Mouse (Mus musculus): ENCODE measurements at regions not wholly inside any gene's neighbourhood (a gene's known extent, or its start where the extent isn't known, plus 50 kb on each side); places are given as distances from the start of the nearest gene placed in this dataset.

DNA sequence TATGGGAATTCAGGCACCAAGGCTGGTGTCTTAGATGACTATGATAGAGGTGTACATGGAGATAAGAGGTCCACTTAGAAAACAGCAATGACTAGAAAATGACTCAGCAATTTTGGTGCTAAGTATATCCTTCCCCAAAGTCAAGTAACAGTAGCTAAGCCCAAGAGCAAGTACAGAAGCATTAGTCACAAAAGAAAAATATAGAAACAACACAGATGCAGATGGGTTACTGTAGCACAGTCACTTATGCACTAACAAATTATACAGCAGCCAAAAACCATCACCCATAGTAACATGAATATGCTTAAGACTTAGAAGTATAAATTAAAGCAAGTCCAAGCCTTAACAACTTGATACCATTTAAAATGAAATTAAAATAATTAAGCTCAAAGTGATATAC lies 378.5 kb upstream of the Meis2 start:
- Histone ChIP-seq H3K4me1 (replicated peaks; ENCODE audit: control insufficient read depth, insufficient read depth, low read length) (no peaks in the 10 kb centered on the region), H3K27ac (ENCODE audit: low read depth, low read length) (no peak overlapping the region), H3K4me3 (ENCODE audit: low read depth, low read length) (no peak overlapping the region), H3K9me3 (ENCODE audit: control insufficient read depth, low read length) (no peaks in the 10 kb centered on the region), H3K27me3 (ENCODE audit: control insufficient read depth, insufficient read depth, low read length) (no peaks in the 10 kb centered on the region), H3K4me2 (replicated peaks; ENCODE audit: low read depth, low read length) (no peak overlapping the region), H3K36me3 (ENCODE audit: control insufficient read depth, insufficient read depth, low read length) (no peaks in the 10 kb centered on the region), H3K9ac (ENCODE audit: low read depth, low read length) (no peak overlapping the region)
- no peak for ATAC-seq (ENCODE audit: low FRiP score)
- DNase-seq (ENCODE audit: low spot score): no peak

DNA sequence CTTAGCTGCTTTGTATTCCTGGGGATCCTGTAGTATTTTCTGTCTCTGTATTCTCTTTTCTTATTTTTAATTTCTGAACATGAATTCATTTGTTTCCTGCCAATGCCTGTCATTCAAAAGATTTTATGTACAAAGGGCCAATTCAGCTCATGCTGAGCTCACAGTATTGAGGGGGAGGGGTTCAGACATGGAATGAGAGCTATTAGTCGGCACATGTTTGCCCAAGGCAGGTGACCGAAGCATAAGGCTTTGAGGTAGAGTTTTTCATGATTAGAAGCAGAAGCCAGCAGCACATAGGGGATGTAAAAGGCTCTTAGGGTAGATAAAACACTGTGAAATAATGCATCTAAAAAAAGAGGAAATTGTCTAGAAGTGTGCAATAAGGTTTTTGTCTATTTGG lies 374.6 kb upstream of the Meis2 start:
- ATAC-seq (ENCODE audit: low FRiP score): no peak
- Histone ChIP-seq H3K36me3 (ENCODE audit: control insufficient read depth, insufficient read depth, low read length) (no peaks in the 10 kb centered on the region), H3K4me1 (replicated peaks; ENCODE audit: control insufficient read depth, insufficient read depth, low read length) (no peaks in the 10 kb centered on the region), H3K27ac (ENCODE audit: low read depth, low read length) (no peak overlapping the region), H3K4me3 (ENCODE audit: low read depth, low read length) (no peak overlapping the region), H3K9ac (ENCODE audit: low read depth, low read length) (no peak overlapping the region), H3K9me3 (ENCODE audit: control insufficient read depth, low read length) (no peaks in the 10 kb centered on the region), H3K4me2 (replicated peaks; ENCODE audit: low read depth, low read length) (no peak overlapping the region), H3K27me3 (ENCODE audit: control insufficient read depth, insufficient read depth, low read length) (no peaks in the 10 kb centered on the region)
- DNase-seq (ENCODE audit: low spot score): no peak
- WGBS: 49% methylated on average over 2 of the region's 2 CpGs

DNA sequence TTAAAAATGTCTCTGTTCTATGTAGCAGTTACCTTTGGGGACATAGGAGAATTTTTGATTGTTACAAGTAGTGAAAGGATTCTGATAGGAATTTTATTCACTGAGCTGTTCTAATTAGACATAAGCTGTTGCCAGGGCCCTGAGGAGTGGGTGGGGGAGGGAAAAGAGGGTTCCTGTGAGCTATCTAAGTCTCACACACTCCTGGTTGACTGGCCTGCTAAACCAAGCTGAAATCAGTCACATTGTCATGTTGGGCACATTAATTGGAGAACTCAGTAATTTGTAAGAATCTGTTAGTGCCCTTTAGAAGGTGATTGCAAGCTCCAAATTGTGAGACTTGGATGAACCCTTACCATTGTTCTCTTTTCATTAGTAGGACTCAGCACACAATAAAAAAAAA lies 367.8 kb upstream of the Meis2 start:
- no peak for DNase-seq (ENCODE audit: low spot score)
- Histone ChIP-seq H3K9ac (ENCODE audit: low read depth, low read length) (no peak overlapping the region), H3K4me2 (replicated peaks; ENCODE audit: low read depth, low read length) (no peak overlapping the region), H3K27ac (ENCODE audit: low read depth, low read length) (no peak overlapping the region), H3K9me3 (ENCODE audit: control insufficient read depth, low read length) (no peaks in the 10 kb centered on the region), H3K4me3 (ENCODE audit: low read depth, low read length) (no peak overlapping the region), H3K27me3 (ENCODE audit: control insufficient read depth, insufficient read depth, low read length) (no peaks in the 10 kb centered on the region), H3K36me3 (ENCODE audit: control insufficient read depth, insufficient read depth, low read length) (no peaks in the 10 kb centered on the region), H3K4me1 (replicated peaks; ENCODE audit: control insufficient read depth, insufficient read depth, low read length) (no peaks in the 10 kb centered on the region)
- ATAC-seq (ENCODE audit: low FRiP score): no peak

DNA sequence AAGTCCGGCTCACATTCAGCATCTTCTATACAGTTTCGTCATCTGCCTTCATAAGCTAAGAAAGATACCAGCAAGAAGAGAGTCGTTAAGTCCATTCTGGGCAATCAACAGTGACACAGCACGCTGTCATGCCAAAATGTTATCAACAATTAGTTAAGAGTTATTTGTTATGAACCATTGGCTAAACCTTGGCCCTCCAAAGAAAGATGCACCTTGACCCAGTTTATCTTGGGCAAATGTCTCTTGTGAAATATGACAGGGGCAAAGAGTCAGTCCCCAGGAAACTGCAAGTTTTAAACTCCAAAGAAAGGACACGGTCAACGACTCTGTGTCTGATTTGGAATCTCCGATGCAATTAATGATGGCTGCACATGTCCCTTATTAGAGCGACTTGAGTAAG lies 358.5 kb upstream of the Meis2 start:
- Histone ChIP-seq H3K36me3 (ENCODE audit: control insufficient read depth, insufficient read depth, low read length) (no peaks in the 10 kb centered on the region), H3K4me2 (replicated peaks; ENCODE audit: low read depth, low read length) (no peak overlapping the region), H3K9ac (ENCODE audit: low read depth, low read length) (no peak overlapping the region), H3K4me3 (ENCODE audit: low read depth, low read length) (no peak overlapping the region), H3K4me1 (replicated peaks; ENCODE audit: control insufficient read depth, insufficient read depth, low read length) (no peaks in the 10 kb centered on the region), H3K9me3 (ENCODE audit: control insufficient read depth, low read length) (no peaks in the 10 kb centered on the region), H3K27me3 (ENCODE audit: control insufficient read depth, insufficient read depth, low read length) (no peaks in the 10 kb centered on the region), H3K27ac (ENCODE audit: low read depth, low read length) (no peak overlapping the region)
- ATAC-seq (ENCODE audit: low FRiP score): no peak
- DNase-seq (ENCODE audit: low spot score): no peak
- WGBS: 96% methylated on average over 8 of the region's 8 CpGs

DNA sequence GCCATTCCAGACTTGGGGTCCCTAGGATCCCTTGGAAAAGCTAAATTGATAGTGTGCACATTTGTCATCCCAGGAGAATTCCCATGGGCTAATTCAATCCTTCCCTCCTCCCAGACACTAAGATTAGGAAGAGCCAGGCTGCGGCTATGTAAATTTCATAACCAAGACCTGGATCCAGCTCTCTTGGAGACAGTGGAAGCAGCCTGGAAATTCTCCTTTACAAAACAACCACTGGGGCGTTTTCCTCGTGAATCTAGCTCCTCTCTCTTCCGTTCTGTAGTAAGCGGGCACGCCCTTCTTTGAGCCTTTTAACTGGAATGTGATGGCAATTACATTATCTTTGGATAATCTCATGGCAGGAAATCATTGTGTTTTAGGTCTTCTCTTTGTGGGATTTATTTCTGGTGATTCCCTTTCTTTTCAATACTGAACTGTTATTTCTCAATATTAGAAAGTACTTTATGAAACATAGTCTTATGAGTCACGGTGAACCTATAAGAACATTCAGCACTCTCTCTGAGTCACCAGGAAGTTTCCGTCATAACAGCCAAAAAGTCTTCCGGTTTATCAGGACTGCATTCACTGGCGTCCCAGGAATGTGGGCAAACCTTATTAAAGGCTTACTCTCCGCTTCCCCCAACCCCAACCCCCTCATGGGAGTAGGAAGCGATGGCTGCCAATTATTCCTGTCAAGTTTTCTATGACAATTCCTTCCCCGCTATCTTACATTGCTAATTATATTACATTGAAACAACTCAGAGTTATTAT lies 352.0 kb upstream of the Meis2 start:
- Histone ChIP-seq H3K4me1 (replicated peaks; ENCODE audit: control insufficient read depth, insufficient read depth, low read length) (no peaks in the 10 kb centered on the region), H3K9ac (ENCODE audit: low read depth, low read length) (no peak overlapping the region), H3K36me3 (ENCODE audit: control insufficient read depth, insufficient read depth, low read length) (no peaks in the 10 kb centered on the region), H3K4me3 (ENCODE audit: low read depth, low read length) (no peak overlapping the region), H3K27ac (ENCODE audit: low read depth, low read length) (no peak overlapping the region), H3K27me3 (ENCODE audit: control insufficient read depth, insufficient read depth, low read length) (no peaks in the 10 kb centered on the region), H3K4me2 (replicated peaks; ENCODE audit: low read depth, low read length) (no peak overlapping the region), H3K9me3 (ENCODE audit: control insufficient read depth, low read length) (no peaks in the 10 kb centered on the region)
- WGBS: 79% methylated on average over 13 of the region's 13 CpGs
- DNase-seq (ENCODE audit: low spot score): no peak
- ATAC-seq (ENCODE audit: low FRiP score): no peak

DNA sequence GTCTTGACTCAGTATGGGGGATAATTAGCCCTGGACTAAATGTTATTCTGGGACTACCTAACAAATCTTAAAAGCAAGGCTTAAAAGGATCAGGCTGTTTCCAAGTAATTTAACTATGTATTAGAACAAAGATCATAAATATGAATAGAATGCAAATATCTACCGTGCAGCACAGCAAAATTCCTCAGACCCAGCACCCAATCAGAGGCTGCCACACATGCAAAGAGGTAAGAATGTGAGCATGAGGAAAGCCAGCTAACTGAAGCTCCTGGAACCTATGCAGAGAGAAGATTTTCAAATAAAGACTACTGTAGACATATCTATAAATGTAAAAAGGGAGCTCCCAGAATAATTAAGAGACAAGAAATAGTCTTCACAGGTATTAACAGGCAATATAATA lies 350.1 kb upstream of the Meis2 start:
- no peak overlapping the region for H3K27ac ChIP-seq (ENCODE audit: low read depth, low read length)
- no peaks in the 10 kb centered on the region for H3K27me3 ChIP-seq (ENCODE audit: control insufficient read depth, insufficient read depth, low read length)
- H3K9ac ChIP-seq (ENCODE audit: low read depth, low read length): no peak overlapping the region
- no peak overlapping the region for H3K4me2 ChIP-seq (replicated peaks; ENCODE audit: low read depth, low read length)
- no peak for ATAC-seq (ENCODE audit: low FRiP score)
- no peak overlapping the region for H3K4me3 ChIP-seq (ENCODE audit: low read depth, low read length)
- DNase-seq (ENCODE audit: low spot score): no peak
- no peaks in the 10 kb centered on the region for H3K9me3 ChIP-seq (ENCODE audit: control insufficient read depth, low read length)
- H3K4me1 ChIP-seq (replicated peaks; ENCODE audit: control insufficient read depth, insufficient read depth, low read length): no peaks in the 10 kb centered on the region
- no peaks in the 10 kb centered on the region for H3K36me3 ChIP-seq (ENCODE audit: control insufficient read depth, insufficient read depth, low read length)
- WGBS: 82% methylated on average over 1 of the region's 1 CpGs

DNA sequence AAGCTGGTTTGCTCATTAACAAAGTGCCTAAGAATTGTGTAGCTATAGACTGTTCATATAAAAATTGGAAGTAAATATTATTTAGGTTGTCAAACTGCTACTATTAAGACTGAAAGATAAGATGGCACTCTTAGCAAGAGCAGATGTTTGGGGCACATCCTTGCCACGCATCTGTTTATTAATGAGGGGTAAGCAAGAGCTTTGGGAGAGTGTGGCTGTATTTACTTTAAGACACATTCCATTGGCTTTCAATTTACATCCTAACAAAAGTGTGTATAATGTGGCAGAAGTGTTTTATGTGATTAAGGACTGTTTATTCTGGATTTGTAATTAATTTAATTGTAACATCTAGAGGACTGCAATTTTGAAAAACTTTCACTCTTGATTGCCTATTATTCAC lies 336.5 kb upstream of the Meis2 start:
- H3K4me3 ChIP-seq (ENCODE audit: low read depth, low read length): no peak overlapping the region
- WGBS: 83% methylated on average over 1 of the region's 1 CpGs
- ATAC-seq (ENCODE audit: low FRiP score): no peak
- H3K27ac ChIP-seq (ENCODE audit: low read depth, low read length): no peak overlapping the region
- DNase-seq (ENCODE audit: low spot score): no peak
- H3K9ac ChIP-seq (ENCODE audit: low read depth, low read length): no peak overlapping the region
- H3K36me3 ChIP-seq (ENCODE audit: control insufficient read depth, insufficient read depth, low read length): no peaks in the 10 kb centered on the region
- H3K27me3 ChIP-seq (ENCODE audit: control insufficient read depth, insufficient read depth, low read length): no peaks in the 10 kb centered on the region
- H3K4me1 ChIP-seq (replicated peaks; ENCODE audit: control insufficient read depth, insufficient read depth, low read length): no peaks in the 10 kb centered on the region
- H3K4me2 ChIP-seq (replicated peaks; ENCODE audit: low read depth, low read length): no peak overlapping the region
- no peaks in the 10 kb centered on the region for H3K9me3 ChIP-seq (ENCODE audit: control insufficient read depth, low read length)

DNA sequence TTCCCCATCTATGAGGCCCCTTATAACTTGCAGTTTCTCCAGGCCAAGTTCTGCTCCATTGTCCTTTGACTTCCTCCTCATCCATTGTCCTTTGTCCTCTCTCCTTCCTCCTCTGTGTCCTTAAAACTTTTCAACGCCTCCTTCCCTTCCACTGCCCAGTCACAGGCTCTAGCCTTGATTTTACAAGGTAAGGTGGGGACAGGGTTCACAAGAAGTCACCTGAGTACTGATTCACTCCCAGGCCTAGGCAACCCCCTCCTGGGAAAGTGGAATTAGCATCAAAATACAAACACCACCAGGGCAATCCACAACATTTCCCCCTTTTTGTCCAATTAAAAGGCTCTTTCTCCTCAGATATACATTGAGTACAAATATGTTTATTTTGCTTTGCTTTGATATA lies 334.3 kb upstream of the Meis2 start:
- no peak overlapping the region for H3K4me2 ChIP-seq (replicated peaks; ENCODE audit: low read depth, low read length)
- 57% methylated on average over 1 of the region's 1 CpGs for WGBS
- no peak overlapping the region for H3K9ac ChIP-seq (ENCODE audit: low read depth, low read length)
- H3K4me3 ChIP-seq (ENCODE audit: low read depth, low read length): no peak overlapping the region
- no peak for DNase-seq (ENCODE audit: low spot score)
- H3K4me1 ChIP-seq (replicated peaks; ENCODE audit: control insufficient read depth, insufficient read depth, low read length): no peaks in the 10 kb centered on the region
- no peaks in the 10 kb centered on the region for H3K27me3 ChIP-seq (ENCODE audit: control insufficient read depth, insufficient read depth, low read length)
- no peak for ATAC-seq (ENCODE audit: low FRiP score)
- no peak overlapping the region for H3K27ac ChIP-seq (ENCODE audit: low read depth, low read length)
- no peaks in the 10 kb centered on the region for H3K9me3 ChIP-seq (ENCODE audit: control insufficient read depth, low read length)
- H3K36me3 ChIP-seq (ENCODE audit: control insufficient read depth, insufficient read depth, low read length): no peaks in the 10 kb centered on the region

DNA sequence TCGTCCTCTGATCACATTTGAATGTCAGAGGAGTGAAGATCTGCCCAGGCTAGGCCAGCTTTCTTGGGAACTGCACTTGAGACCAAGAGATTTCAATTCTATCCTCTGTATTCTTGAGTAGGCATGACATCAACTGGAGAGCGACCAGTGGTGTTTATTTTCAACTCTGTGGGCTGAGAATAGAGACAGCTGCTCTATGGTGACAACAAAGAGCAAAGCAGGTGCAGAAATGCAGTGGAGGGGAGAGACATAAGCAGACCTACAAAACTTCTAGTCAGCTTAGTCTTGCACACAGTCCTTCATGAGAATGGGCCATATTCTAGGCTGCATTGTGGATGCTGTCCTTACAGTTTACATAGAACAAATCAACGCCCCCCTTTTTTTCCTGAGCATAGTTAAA lies 303.2 kb upstream of the Meis2 start:
- Histone ChIP-seq H3K36me3 (ENCODE audit: control insufficient read depth, insufficient read depth, low read length) (no peaks in the 10 kb centered on the region), H3K4me1 (replicated peaks; ENCODE audit: control insufficient read depth, insufficient read depth, low read length) (no peaks in the 10 kb centered on the region), H3K9me3 (ENCODE audit: control insufficient read depth, low read length) (no peaks in the 10 kb centered on the region), H3K9ac (ENCODE audit: low read depth, low read length) (no peak overlapping the region), H3K4me2 (replicated peaks; ENCODE audit: low read depth, low read length) (no peak overlapping the region), H3K27me3 (ENCODE audit: control insufficient read depth, insufficient read depth, low read length) (no peaks in the 10 kb centered on the region), H3K27ac (ENCODE audit: low read depth, low read length) (no peak overlapping the region), H3K4me3 (ENCODE audit: low read depth, low read length) (no peak overlapping the region)
- WGBS: 89% methylated on average over 3 of the region's 3 CpGs
- ATAC-seq (ENCODE audit: low FRiP score): no peak
- no peak for DNase-seq (ENCODE audit: low spot score)
